Mouse (Mus musculus): Measurements from ENCODE around the gene Fto. TPM values are rescaled to one million over a fixed set of nuclear protein-coding genes. Genes with fewer than 3 reads are reported as not detected.

Fto gene
- polyA plus RNA-seq (2016; fragmentation: Nextera tagmentation; extraction: Ambion mirVana) = 28.6 and 29.6 TPM in 2 replicates

DNA sequence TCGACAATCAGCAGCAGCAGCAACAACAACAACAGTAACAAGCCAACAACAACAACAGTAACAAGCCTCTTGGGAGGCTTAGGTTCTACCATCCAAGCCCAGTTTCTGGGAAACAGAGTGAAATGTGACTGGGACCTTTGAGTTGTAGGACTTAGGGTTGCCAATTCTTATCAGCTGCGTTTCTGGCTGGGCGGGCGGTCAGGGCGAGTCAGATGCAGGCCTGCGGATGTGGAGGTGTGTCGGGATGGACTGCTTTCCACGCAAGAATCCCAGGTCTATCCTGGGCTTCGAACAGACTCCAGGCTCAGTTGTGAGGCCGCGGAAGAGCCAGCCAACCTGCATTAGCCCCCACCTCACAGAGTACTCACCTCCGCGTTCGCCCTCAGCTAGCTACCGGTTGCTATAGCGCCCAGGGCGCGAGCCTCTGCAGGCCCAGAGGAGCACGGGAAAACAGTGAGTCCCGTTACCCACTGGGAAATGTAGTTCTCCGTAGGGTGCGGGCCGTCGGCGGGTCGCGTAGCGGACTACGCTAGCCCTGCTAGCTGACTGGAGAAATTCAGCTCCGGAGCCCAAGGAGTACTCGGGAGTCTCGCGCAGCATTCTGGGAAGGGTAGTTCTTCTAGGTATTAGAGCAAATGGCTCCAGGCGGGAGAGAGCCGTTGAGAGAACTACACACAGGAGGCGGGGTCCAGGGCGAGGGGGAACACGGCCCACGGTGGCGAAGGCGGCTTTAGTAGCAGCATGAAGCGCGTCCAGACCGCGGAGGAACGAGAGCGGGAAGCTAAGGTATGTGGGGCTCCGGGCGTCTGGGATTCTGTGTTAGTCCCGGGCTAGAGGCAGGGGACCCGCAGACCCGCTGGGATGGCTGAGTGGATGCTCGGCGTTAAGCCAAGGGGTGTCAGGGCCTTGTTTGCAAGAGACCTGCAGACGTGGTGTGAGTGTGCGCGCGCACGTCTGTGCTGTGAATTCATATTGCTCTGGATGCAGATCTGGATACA is at the start of gene Fto, which contains the start of gene Rpgrip1l:
Gene Fto, plus strand, starts transcription at position 691 of the 998 bp plus-strand sequence.
Gene Rpgrip1l, minus strand, starts transcription at position 428 of the 998 bp plus-strand sequence.
- Histone ChIP-seq H3K9me3 (replicated peaks) (no peaks in the 10 kb centered on the region), H3K4me1 (peaks cover 36% of the 10 kb centered on the region), H3K27me3 (replicated peaks) (no peaks in the 10 kb centered on the region), H3K4me3 (peak within 1 kb of the TSS; percentile 73), H3K9ac (peak within 1 kb of the TSS; percentile 77), H3K36me3 (peaks cover 9% of the 10 kb centered on the region; the same call in 1 of the 2 replicates), H3K27ac (peak within 1 kb of the TSS; percentile 62), H3K4me2 (peak within 1 kb of the TSS; percentile 86)
- peak; percentile 98 for ATAC-seq
- under 1% methylated on average over 59 of the region's 59 CpGs for whole genome bisulfite sequencing (ENCODE audit: insufficient replicate concordance)

DNA sequence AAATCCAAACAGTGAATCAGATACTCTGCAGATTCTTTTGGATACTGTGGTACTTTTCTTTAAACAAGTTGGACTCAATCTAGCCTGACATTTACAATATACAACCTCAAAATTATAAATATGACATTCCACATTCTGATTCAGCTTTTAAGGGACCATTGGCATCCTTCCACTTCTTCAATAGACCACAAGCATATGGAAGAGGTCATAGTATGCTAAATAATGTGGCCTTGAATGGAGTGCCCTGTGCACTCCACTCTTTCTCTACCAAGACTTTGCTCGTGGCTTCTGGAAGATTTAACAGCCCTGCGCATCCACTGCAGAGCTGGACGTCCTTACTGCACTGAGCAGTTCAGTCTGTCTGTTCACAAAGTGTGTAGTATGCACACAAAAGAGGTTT is 49.4 kb upstream of the Fto start:
- H3K9me3 ChIP-seq (replicated peaks) = no peaks in the 10 kb centered on the region
- H3K4me2 ChIP-seq = no peak overlapping the region
- H3K4me3 ChIP-seq = no peak overlapping the region
- no peak for ATAC-seq
- no peaks in the 10 kb centered on the region for H3K27me3 ChIP-seq (replicated peaks)
- no peaks in the 10 kb centered on the region; the same call in 1 of the 2 replicates for H3K36me3 ChIP-seq
- no peak overlapping the region for H3K27ac ChIP-seq
- no peak overlapping the region for H3K9ac ChIP-seq
- 71% methylated on average over 3 of the region's 3 CpGs for WGBS (ENCODE audit: insufficient replicate concordance)
- no peaks in the 10 kb centered on the region for H3K4me1 ChIP-seq

DNA sequence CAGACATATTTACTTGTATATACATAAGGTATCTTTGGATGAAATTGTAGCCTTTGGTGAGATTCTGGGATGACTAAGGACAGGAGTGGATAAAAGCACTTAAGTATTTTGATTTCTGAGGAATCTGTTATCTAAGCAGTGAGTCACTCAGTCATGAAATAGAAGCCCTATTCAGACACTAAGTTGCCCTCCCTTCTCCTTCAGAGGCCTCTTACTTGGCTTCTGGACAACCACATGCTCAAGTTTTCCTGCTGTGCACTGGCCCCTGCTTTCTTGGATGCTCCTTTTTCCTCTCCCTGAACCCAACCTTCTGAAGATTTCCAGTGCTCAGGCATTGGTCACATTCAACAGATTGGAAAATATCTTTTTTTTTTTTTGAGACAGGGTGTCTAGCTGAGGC is 48.8 kb upstream of the Fto start:
- Histone ChIP-seq H3K4me3 (no peak overlapping the region), H3K9me3 (replicated peaks) (no peaks in the 10 kb centered on the region), H3K9ac (no peak overlapping the region), H3K27ac (no peak overlapping the region), H3K36me3 (no peaks in the 10 kb centered on the region; the same call in 1 of the 2 replicates), H3K4me2 (no peak overlapping the region), H3K4me1 (no peaks in the 10 kb centered on the region), H3K27me3 (replicated peaks) (no peaks in the 10 kb centered on the region)
- no peak for ATAC-seq

DNA sequence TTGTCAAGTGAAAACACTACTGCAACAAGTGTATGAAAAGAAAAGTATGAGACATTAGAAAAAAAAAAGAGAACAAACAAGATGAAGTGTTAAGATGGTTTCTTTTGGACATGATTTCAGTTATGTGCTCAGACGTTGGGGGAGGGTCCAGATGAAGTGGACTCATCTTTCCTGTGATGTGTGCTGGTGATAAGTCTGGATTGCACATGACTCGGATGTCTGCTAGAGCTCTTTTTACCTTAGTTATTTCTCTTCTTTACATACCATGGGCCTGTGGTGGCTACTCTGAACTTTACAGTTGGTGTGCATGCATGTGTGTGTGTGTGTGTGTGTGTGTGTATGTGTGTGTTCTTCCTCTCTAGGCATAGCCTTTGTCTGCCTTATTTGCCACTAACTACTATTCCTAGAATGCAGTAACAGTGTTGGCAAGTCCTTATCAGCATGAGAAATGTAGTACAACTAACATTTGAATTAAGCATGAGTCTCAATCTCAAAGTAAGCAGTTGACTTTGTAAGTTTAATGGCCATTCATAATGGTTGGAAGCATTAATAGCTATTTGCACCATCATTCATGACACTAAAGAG is 43.9 kb upstream of the Fto start:
- 26% methylated on average over 2 of the region's 2 CpGs for WGBS (ENCODE audit: insufficient replicate concordance)
- no peaks in the 10 kb centered on the region for H3K9me3 ChIP-seq (replicated peaks)
- H3K36me3 ChIP-seq = peaks cover 6% of the 10 kb centered on the region; the same call in 1 of the 2 replicates
- ATAC-seq = no peak
- no peak overlapping the region for H3K4me2 ChIP-seq
- no peak overlapping the region for H3K27ac ChIP-seq
- no peak overlapping the region for H3K4me3 ChIP-seq
- H3K27me3 ChIP-seq (replicated peaks) = no peaks in the 10 kb centered on the region
- no peak overlapping the region for H3K9ac ChIP-seq
- H3K4me1 ChIP-seq = no peaks in the 10 kb centered on the region

DNA sequence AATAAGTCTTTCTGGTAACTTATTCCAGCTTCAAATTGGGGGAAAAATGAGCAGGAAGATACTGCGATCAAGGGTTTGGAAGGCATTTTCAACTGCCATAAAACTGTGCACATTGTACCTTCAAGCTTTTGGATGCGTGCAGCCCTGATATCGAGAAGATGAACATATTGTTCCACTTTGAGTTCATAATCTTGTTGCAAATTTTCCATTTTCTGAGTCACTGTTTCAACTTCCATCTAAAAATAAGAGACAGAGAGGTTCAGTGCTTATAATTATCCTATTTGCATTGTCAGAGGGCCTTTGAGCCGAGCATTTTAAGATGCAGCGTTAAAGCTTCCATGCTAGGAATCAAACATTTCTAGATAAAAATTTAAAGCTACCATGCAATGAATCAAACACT is 39.8 kb upstream of the Fto start:
- Histone ChIP-seq H3K27ac (no peak overlapping the region), H3K36me3 (peaks cover 11% of the 10 kb centered on the region), H3K4me3 (no peak overlapping the region), H3K4me2 (no peak overlapping the region), H3K9ac (no peak overlapping the region), H3K4me1 (no peaks in the 10 kb centered on the region), H3K9me3 (replicated peaks) (no peaks in the 10 kb centered on the region), H3K27me3 (replicated peaks) (no peaks in the 10 kb centered on the region)
- WGBS (ENCODE audit: insufficient replicate concordance) = 88% methylated on average over 5 of the region's 5 CpGs
- no peak for ATAC-seq

DNA sequence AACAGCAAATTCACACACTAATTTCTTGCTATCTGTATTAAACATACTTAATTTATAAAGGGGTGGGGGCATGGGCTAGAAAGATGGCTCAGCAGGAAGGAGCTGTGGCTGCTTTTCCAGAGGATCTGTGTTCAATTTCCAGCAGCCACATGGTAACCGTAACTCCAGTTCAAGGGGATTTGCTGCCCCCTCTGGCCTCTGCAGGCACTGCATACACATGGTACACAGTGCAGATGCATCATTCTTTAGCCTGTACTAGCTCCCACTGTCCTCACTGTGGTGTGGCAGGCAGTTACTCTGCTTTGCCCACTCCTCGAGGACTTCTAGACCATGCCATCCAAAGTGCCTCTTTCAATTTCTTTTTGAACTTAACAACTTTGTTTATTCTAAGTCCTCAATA is 37.0 kb upstream of the Fto start:
- Histone ChIP-seq H3K27ac (no peak overlapping the region), H3K4me2 (no peak overlapping the region), H3K4me3 (no peak overlapping the region), H3K4me1 (0 out of 2 replicates have a peak, but pooled peaks cover 6% of the 10 kb centered on the region), H3K9ac (no peak overlapping the region), H3K27me3 (replicated peaks) (no peaks in the 10 kb centered on the region), H3K36me3 (peaks cover 11% of the 10 kb centered on the region), H3K9me3 (replicated peaks) (no peaks in the 10 kb centered on the region)
- WGBS (ENCODE audit: insufficient replicate concordance) = 82% methylated on average over 2 of the region's 2 CpGs
- ATAC-seq = no peak

DNA sequence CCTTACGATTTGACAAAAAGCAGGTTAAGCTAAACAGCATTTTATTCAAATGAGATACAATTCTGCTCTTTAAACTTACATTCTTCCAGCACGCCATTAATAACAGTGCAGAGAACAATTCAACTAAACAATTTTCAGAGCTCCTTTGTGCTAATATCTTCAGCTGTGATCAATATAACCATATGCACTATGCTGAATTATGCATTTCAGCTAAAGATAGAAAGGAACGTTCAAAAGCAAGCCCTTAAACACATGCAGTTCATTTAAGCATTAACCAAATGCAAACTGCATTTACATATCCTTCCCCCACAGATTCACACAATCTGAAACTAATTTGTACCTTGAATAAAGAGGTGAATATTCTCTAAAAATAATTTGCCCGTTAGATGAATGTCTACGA is 35.3 kb upstream of the Fto start:
- Histone ChIP-seq H3K27ac (no peak overlapping the region), H3K4me1 (peaks cover 10% of the 10 kb centered on the region; the same call in 1 of the 2 replicates), H3K36me3 (peaks cover 6% of the 10 kb centered on the region; the same call in 1 of the 2 replicates), H3K9me3 (replicated peaks) (no peaks in the 10 kb centered on the region), H3K9ac (no peak overlapping the region), H3K27me3 (replicated peaks) (no peaks in the 10 kb centered on the region), H3K4me3 (no peak overlapping the region), H3K4me2 (no peak overlapping the region)
- 78% methylated on average over 5 of the region's 5 CpGs for WGBS (ENCODE audit: insufficient replicate concordance)
- no peak for ATAC-seq

DNA sequence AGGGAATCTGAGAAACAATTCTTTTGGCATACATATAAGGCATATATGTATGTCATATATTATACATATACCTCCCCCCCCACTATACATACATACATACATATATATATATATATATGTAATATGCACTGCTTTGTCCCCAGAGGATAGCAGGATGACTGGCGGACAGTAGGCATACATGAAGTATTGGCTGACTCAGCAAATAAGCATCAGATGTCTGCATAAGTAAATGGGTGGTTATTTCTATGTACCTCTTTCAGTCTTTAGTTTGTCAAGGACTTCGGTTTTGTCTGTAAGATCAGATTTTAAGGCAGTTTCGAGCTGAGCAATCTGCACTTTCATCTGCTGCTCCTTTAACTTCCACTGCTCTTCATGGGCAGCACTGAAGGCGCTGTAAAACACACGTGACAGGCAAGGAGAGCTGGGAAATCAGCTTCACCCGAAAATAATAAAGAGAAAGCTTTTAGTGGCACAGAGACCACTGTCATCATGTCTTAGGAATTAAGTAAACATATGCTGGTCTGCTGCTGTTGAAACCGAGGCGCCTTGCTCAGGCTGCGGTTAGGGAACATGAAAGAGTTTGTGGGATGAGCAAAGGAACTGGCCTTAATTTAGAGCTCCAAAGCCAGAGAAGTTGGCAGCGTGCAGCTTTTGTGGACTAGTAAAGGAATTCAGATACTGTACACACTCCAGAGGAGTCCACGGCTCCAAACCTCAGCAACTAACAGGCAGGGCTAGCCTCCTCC is 32.7 kb upstream of the Fto start:
- Histone ChIP-seq H3K9me3 (replicated peaks) (no peaks in the 10 kb centered on the region), H3K4me3 (no peak overlapping the region), H3K4me2 (no peak overlapping the region), H3K36me3 (peaks cover 5% of the 10 kb centered on the region; the same call in 1 of the 2 replicates), H3K27me3 (replicated peaks) (no peaks in the 10 kb centered on the region), H3K4me1 (peaks cover 10% of the 10 kb centered on the region; the same call in 1 of the 2 replicates), H3K9ac (no peak overlapping the region), H3K27ac (no peak overlapping the region)
- ATAC-seq = no peak
- WGBS (ENCODE audit: insufficient replicate concordance) = 75% methylated on average over 11 of the region's 11 CpGs

DNA sequence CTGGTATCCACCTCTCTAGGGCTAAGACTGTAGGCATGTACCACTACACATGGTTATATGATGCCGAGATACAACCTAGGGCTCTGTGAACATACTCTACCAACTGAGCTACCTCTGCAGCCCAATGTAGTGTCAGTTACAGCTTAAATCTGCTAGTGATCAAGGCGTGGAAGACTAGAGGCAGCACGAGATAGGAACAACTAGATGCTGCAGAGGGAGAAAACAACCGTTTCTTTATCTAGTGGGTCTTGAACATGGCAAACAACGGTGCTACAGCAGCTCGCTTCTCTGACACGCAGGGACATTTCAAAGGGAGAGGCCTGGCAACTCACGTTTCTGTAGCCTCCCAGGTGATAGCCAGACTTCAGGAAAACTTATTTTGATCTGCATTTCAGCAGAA is 31.8 kb upstream of the Fto start:
- Histone ChIP-seq H3K4me2 (no peak overlapping the region), H3K4me1 (peaks cover 10% of the 10 kb centered on the region; the same call in 1 of the 2 replicates), H3K4me3 (no peak overlapping the region), H3K36me3 (no peaks in the 10 kb centered on the region), H3K27me3 (replicated peaks) (no peaks in the 10 kb centered on the region), H3K27ac (no peak overlapping the region), H3K9ac (no peak overlapping the region), H3K9me3 (replicated peaks) (no peaks in the 10 kb centered on the region)
- peak; percentile 49; the same call in 1 of the 2 replicates for ATAC-seq
- WGBS (ENCODE audit: insufficient replicate concordance) = 36% methylated on average over 8 of the region's 8 CpGs

DNA sequence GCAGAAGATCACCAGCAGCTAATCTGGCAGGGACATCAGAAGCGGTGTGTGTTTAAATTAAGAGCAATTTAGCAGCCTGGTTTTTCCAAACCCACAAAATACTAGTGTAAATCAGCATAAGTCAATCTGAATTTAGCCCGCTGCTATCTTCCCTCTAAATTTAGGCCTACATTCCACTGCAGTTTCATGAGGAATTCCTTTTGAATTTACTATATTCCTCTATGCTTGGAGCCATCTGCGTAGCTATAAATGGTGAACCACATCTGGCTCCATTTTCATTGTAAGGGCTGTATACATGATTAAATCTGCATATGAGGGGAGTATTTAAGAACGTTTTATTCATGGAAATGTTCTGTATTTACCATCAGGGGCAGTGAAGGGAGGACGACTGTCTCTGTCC is 30.7 kb upstream of the Fto start:
- Histone ChIP-seq H3K27ac (no peak overlapping the region), H3K4me2 (no peak overlapping the region), H3K9ac (no peak overlapping the region), H3K4me3 (no peak overlapping the region), H3K9me3 (replicated peaks) (no peaks in the 10 kb centered on the region), H3K4me1 (peaks cover 10% of the 10 kb centered on the region; the same call in 1 of the 2 replicates), H3K36me3 (peaks cover 3% of the 10 kb centered on the region; the same call in 1 of the 2 replicates), H3K27me3 (replicated peaks) (no peaks in the 10 kb centered on the region)
- no peak for ATAC-seq
- 69% methylated on average over 5 of the region's 5 CpGs for WGBS (ENCODE audit: insufficient replicate concordance)

DNA sequence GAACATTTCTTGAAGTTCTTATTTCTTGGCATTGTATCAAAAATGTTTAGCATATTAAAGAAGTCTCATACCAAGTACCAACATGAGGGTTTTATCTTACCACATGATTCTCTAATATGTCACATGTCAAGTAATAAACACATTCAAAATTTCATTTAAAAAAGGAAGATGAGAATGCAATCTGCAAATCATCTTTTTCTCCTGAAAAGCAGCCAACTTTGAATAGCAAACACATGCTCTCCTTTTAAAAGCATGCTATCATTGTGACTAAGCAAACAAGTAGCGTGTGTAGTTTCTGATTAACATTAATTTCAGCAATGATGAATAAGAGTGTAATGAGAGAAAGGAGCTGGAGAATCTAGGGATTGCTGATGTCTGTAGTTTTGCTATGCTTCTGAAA is 29.5 kb upstream of the Fto start:
- no peak overlapping the region for H3K27ac ChIP-seq
- 86% methylated on average over 1 of the region's 1 CpGs for WGBS (ENCODE audit: insufficient replicate concordance)
- peaks cover 3% of the 10 kb centered on the region; the same call in 1 of the 2 replicates for H3K36me3 ChIP-seq
- no peak overlapping the region for H3K4me3 ChIP-seq
- no peak for ATAC-seq
- H3K4me2 ChIP-seq = no peak overlapping the region
- no peaks in the 10 kb centered on the region for H3K9me3 ChIP-seq (replicated peaks)
- H3K9ac ChIP-seq = no peak overlapping the region
- no peaks in the 10 kb centered on the region for H3K27me3 ChIP-seq (replicated peaks)
- H3K4me1 ChIP-seq = peaks cover 14% of the 10 kb centered on the region; the same call in 1 of the 2 replicates
